Mouse (Mus musculus): ENCODE data around the gene Mecom.
"Not testable (repeated sequence)": the region's sequence is repeated elsewhere in the genome, so short reads cannot be mapped to it uniquely, and the experiment has no call there.

Mecom gene

GRCm38 (mm10) chr3:30244401-30244871, 303.4 kb downstream of the Mecom start:
- no peak for DNase-seq

DNA sequence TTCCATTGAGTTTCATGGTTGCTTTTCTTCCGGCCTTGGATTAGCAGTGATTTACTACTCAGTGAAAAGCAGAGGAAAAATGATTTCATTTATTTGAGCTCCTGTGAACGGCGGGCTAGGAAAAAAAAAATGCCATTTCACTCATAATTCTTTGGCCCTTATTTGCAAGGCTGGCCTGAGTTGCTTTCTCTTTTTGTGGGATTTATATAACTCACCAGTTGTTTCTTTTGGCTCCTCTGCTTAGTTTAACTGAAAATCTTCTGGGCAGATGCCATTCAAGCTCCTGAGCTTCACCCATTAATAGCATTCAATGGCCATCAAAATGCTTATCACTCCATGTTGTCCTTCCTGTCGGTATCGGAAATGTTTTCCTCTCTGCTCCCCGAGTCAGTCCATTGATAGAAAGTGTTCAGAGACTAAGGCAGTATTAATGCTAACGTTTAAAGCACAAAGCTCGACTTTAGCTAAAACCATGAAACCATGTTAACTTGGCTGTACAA, 304.0 kb downstream of the Mecom start:
- no peak for DNase-seq

GRCm38 (mm10) chr3:30239416-30239815, 308.4 kb downstream of the Mecom start:
- no peak for DNase-seq

DNA sequence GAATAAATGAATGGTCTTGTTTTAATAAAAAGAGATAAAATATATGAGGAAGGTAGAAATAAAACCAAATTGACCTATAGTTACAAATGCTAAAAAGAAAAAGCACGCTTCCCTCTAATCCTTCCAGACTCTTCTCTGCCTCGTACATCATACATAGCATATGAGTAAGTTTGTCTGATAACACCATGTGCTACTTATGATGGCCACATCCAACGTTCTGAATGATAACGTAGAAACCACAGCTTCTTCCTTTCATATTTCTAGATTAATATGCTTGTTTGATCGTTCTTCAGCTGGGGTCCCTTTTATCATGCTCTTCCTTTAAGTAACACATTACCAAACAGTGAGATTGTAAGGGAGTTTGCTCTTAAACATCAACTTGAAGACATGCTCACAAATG, 310.3 kb downstream of the Mecom start:
- no peak for DNase-seq

DNA sequence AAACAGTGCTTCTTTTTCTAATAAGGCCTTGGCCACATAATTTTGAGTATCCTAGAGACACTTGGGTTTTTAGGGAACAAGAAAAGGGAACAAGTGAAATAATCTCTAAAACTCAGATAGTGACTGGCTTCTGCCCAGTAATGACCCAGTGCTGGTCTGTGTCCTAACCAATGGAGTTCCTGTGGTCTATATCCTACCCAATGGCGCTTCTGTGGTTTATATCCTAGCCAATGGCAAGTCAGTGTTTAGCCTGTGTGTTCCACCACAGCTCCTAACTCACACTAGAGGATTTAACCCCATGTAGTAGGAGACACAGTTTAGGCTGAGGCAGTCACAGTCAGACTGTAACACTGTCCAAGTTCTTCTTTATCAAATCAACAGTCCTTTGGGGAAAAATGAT, 313.8 kb downstream of the Mecom start:
- no peak for DNase-seq

DNA sequence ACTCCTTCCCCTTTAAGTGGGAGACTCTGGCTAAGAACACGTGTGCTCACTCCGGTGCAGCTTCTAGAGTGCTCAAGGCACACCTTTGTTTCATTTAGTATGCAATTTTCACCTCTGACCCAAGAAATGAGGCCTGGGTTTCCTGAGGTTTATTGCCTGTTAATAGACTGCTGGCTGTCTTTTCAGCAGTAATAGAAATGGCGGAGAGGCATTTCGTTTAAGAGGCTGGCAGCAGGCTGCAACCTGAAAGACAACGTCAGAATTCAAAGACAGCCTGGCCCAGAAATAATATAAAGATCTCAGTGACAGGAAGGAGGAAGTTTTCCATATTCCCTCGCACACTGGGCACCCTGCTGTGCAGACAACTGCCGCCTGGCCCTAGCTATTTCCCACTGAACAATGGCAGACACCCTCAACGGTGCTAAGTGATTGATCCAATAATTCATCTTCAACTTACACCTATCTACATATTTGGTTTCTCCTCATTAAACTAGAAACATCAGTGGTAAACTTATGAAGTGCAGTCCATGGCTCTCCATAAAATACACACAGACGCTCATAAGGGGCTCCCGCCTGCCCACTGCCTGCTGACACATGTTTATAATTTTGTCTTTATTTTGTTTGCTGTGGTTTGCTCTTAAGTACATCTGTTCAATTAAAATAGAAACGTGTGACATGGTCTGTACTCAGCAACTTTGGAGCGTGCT, 319.7 kb downstream of the Mecom start:
- DNase-seq: no peak

- no peak for DNase-seq
Measured at GRCm38 (mm10) chr3:30226928-30227370, 320.9 kb downstream of the Mecom start.

GRCm38 (mm10) chr3:30225200-30225599, 322.6 kb downstream of the Mecom start:
- not testable (repeated sequence) for DNase-seq

DNA sequence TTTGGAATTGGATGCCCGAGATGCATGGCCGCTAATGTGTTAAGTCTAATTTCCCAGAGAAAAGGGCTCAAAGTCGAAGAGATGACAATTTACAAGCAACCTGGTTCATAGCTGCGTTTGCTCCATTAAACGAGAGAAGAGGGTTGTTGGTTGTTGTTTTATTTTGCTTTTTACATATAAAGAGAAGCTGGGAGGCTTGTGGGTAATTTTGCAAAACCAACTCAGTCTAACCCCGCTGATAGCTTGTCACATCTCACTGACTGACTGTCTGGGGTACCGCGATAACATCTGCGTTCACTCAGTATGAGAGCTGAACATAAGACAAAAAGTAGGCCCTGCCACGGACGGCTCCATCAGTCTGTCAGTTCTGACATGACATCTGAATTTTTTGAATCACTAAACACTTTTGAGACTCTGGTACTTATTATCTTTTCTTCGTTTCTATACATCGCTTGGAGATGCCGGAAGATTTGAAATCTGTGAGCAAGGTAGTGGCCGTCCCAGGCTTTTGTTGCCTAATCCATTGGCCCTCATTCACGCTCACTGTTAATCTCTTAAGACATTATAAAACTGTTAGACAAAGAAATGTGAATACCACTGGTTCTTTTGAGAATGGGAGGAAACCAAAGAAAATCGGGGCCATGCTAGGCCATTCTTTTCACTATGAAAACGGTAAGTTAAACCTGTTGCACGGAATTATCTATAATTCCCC, 327.0 kb downstream of the Mecom start:
- no peak for DNase-seq

- no peak for DNase-seq
Measured at GRCm38 (mm10) chr3:30219891-30220290, 327.9 kb downstream of the Mecom start.

DNA sequence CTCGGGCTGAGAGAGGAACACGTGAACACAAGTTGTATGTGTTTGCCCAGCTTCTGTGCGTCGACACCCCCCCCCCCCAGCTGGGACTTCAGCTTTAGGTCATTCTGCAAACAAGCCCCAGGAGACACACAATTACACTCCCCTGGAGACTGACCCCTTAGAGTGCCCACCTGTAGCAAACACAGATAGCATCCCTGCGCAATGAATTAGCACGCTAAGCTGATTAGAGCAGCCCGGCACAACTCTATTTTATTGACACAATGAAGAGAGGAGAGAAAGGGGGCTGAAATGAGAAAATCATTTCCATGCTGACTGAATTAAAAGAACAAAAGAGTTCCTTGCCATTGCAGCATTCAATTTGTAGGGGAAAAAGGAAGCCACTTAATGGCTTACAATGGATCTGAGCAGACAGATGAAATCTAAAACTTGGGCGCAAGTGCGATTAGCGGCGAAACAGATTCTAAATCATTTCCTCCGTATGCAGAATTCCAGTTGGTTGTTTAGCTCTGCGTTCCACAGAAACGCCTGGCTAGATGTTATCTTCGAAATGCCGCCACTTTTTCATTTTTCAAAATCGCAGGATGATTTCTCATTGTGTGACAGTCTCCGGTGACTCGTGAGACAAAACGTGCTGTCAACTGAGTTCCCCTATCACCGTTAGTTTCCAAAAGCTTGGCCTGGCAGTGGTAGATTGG, 328.5 kb downstream of the Mecom start:
- DNase-seq: no peak

GRCm38 (mm10) chr3:30214607-30215006, 333.2 kb downstream of the Mecom start:
- no peak for DNase-seq

GRCm38 (mm10) chr3:30213540-30214170, 334.2 kb downstream of the Mecom start:
- DNase-seq: no peak

DNA sequence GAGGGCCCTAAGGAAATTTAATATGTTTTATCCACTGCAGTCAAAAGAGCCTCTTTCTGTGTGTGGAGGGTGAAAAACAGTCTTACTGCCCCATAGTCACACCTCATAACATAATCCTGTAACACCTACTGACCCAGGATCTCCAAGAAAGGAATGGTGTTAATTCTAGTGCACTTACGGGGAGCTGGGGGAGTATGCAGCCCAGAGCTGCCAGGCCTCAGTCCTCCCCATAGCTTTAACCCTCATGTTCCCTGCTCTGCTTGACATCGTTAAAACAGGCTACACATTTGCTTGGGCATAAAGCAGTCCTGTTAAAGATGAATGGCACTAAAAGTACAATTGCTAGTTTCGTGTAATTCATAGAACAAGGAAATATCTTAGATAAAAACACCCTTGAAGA, 335.0 kb downstream of the Mecom start:
- DNase-seq: no peak

- DNase-seq: no peak
Measured at GRCm38 (mm10) chr3:30209131-30209530, 338.7 kb downstream of the Mecom start.

DNA sequence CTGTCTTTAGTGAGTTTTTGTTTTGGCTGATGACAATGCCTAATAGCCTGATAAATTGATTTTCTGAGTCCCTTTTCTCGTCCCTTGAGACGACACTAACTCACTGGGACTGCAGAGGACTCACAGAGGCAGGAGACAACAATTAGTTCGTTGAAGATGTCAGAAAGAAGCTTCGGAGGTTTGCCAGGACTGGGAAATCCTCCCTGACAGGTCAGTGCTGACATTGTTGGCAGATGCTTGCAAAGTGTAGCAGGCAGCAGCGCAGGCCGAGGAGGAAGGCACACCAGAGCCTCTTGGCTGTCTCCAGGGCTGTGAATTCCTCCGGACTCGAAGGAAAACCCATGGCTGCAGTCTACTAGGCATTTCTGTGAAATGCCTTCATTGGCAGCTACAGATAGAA, 339.9 kb downstream of the Mecom start:
- DNase-seq: no peak

DNA sequence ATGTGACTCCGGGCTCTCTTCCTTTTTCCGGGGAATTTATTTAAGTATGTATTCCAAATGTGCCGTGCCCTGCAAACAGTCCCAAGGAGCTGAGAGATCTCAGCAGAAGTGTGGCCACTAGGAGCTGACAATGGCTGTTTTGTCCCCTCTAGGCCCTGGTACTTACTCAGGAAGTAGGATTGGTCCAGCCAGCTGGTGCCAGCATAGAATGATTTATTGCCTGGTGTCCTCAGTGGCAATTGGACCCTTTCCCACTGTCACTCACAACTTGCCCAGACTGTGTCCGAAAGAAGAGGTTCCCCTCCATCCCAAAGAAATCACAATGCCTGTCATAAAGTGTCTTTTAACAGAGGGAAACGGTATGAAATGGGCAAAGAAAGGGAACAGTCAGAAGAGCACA, 340.4 kb downstream of the Mecom start:
- no peak for DNase-seq

DNA sequence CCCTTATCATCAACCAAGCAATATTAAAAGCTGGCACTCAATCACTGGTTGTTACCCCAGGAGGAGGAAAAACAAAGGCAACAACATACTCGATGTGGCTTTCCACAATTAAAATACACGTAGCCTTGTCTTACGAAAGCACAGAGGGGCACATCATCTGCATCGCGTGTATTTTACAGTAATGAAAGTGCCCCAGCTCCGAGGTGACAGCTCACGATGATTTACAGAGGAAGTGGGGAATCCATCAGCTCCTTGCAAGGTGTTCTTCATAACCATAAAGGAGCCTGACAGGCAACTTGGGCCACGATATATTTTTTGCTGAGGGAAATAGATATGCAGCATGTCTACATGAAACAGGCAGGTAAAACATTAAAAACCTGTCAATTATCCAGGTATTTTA, 341.7 kb downstream of the Mecom start:
- no peak for DNase-seq

- DNase-seq: no peak
Measured at GRCm38 (mm10) chr3:30203764-30204163, 344.0 kb downstream of the Mecom start.

DNA sequence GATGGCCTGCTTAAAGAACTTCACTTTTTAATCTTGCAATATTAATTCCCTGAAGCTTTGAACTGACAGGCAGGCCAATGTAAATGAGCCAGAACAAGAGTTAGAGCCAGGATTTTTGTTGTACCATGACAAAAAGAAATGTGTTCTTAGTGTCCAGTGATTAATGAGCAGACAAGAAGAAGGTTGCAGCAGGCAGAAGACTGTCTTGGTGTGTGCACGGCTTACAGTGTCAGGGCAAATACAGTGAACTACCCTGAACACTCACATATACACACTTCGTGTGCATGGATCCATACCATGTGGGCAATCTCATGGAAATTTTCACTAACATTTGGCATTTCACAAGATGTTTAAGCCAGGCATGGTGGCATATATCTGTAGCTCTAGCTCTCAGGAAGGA, 349.0 kb downstream of the Mecom start:
- DNase-seq: no peak

DNA sequence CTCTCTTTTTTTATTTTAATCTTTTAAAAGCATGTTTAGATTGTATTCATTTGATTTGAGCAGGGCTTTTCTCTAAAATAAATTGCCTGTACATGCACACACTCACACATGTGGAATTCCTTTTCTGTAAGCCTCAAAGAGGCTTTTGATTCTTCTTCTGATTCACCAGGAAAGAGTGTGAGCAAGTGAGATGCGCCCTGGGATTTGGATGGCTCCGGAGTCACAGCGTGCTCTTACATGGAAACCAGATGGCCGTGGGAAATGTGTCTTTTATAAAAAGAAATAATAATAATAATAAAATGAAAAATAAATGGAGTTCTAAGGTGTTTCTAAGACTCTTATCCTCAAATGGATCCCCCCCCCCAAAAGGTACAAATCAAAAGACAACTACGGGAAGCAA, 349.6 kb downstream of the Mecom start:
- no peak for DNase-seq

DNA sequence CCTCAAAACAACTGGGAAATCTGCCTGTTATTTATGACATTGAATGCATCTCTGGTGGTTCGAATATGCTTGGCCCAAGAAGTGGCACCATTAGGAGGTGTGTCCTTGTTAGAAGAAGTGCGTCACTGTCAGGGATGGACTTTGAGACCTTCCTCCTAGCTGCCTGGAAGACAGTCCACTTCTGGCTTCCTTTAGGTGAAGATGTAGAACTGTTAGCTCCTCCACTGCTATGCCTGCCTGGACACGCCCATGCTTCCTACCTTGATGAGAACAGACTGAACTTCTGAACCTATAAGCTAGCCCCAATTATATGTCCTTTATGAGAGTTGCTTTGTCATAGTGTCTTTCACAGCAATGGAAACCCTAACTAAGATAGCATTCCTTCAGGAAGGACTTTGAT, 352.6 kb downstream of the Mecom start:
- DNase-seq: no peak
